ENCODE assay signal across 25 mouse cellular contexts in genomic region chr1:185227766-185228165, GRCm38 (mm10).
"Had no signal": no experiment of that assay in that cellular context is flagged by ENCODE, and none has a peak within 500 bp of the region (broad histone marks: within the 10 kb centered on the region; RNA-seq: fewer than 3 reads in every experiment).

No protein-coding gene starts in this region.

- H3K4me2 ChIP-seq: heart, embryonic 11.5 days; heart, embryonic 13.5 days; heart, embryonic 15.5 days; hindbrain, embryonic 12.5 days; hindbrain, embryonic 14.5 days; intestine, embryonic 15.5 days; limb, embryonic 12.5 days; liver, embryonic 11.5 days; liver, embryonic 13.5 days had no signal

- H3K9ac ChIP-seq: heart, embryonic 13.5 days; heart, embryonic 15.5 days; hindbrain, embryonic 12.5 days; hindbrain, embryonic 14.5 days; intestine, embryonic 15.5 days; limb, embryonic 12.5 days; liver, embryonic 13.5 days had no signal

- H3K27me3 ChIP-seq: heart, embryonic 13.5 days; heart, embryonic 15.5 days; hindbrain, embryonic 12.5 days; intestine, embryonic 15.5 days; limb, embryonic 12.5 days; liver, embryonic 13.5 days had no signal

- H3K4me3 ChIP-seq: gastrocnemius, adult 2 months; heart, adult 2 months; heart, embryonic 13.5 days; heart, embryonic 15.5 days; hindbrain, embryonic 10.5 days; hindbrain, embryonic 12.5 days; intestine, embryonic 15.5 days; layer of hippocampus, adult 2 months; left cerebral cortex, adult 2 months; limb, embryonic 10.5 days; limb, embryonic 12.5 days; liver, embryonic 13.5 days had no signal

- H3K27ac ChIP-seq: gastrocnemius, adult 2 months; heart, adult 2 months; heart, embryonic 13.5 days; heart, embryonic 15.5 days; hindbrain, embryonic 10.5 days; hindbrain, embryonic 12.5 days; hindbrain, embryonic 14.5 days; intestine, embryonic 15.5 days; layer of hippocampus, adult 2 months; left cerebral cortex, adult 2 months; limb, embryonic 10.5 days; limb, embryonic 12.5 days; liver, embryonic 13.5 days had no signal

- ATAC-seq: hindbrain, embryonic 16.5 days; inflammation-experienced regulatory T-cells, adult 6 months; intestine, embryonic 15.5 days; intestine, postnatal 0 days had no signal

- H3K9me3 ChIP-seq: heart, embryonic 13.5 days; heart, embryonic 15.5 days; hindbrain, embryonic 10.5 days; hindbrain, embryonic 12.5 days; intestine, embryonic 15.5 days; limb, embryonic 10.5 days; limb, embryonic 12.5 days; liver, embryonic 13.5 days had no signal

- DNase-seq: gastrocnemius, adult 2 months; gastrocnemius, postnatal 10 days; gastrocnemius, postnatal 25 days; heart, adult 2 months; heart, postnatal 4 days; kidney, adult 18-20 months; kidney, postnatal 10 days; kidney, postnatal 25 days; liver; liver, embryonic 13.5 days had no signal
